Mouse (Mus musculus) MEL (cell line): ENCODE measurements around the gene Olfr618. TPM values are rescaled to one million over a fixed set of nuclear protein-coding genes. Genes with fewer than 3 reads are reported as not detected.

ENCODE experiments used
- DNase-seq: peaks from one replicate; pipeline ENCODE4 v3.0.0; 2011; ENCODE audit warnings: low read depth, low spot score
- H3K27ac ChIP-seq: 2 replicates; pipeline ENCODE4 v1.5.1; 2012; ENCODE audit warnings: low read depth, mild to moderate bottlenecking, control low read depth, low read length, moderate library complexity; ENCODE audit not compliant: control insufficient read depth
- H3K27me3 ChIP-seq, 2 experiments: fragments of 150-350 bp in 1 of 2; sonication (generic) in 1 of 2; 2 replicates each; pipeline ENCODE4 v1.6.1; 2012; ENCODE audit warnings: low read length in 2 of 2, mild to moderate bottlenecking in 2 of 2, improper control_type of control experiment in 1 of 2, moderate library complexity in 1 of 2; ENCODE audit not compliant: insufficient read depth in 2 of 2, control insufficient read depth in 1 of 2
- H3K36me3 ChIP-seq, 2 experiments: 2 replicates each; pipeline ENCODE4 v1.6.1; 2012 to 2014; ENCODE audit warnings: low read length in 2 of 2, improper control_type of control experiment in 1 of 2, inconsistent platforms in 1 of 2, mild to moderate bottlenecking in 1 of 2; ENCODE audit not compliant: insufficient read depth in 2 of 2, control insufficient read depth in 1 of 2
- H3K4me1 ChIP-seq, 2 experiments: fragments of 150-350 bp in 1 of 2; sonication (generic) in 1 of 2; 2 replicates each; pipeline ENCODE4 v1.6.1; 2012; ENCODE audit warnings: low read length in 2 of 2, improper control_type of control experiment in 1 of 2, mild to moderate bottlenecking in 1 of 2; ENCODE audit not compliant: insufficient read depth in 2 of 2, control insufficient read depth in 1 of 2
- H3K4me3 ChIP-seq, 2 experiments: fragments of 150-350 bp in 1 of 2; sonication (generic) in 1 of 2; 2 replicates each; pipeline ENCODE4 v1.5.1; 2012; ENCODE audit warnings: low read depth in 2 of 2, low read length in 2 of 2, mild to moderate bottlenecking in 2 of 2, moderate library complexity in 2 of 2, control low read depth in 1 of 2, improper control_type of control experiment in 1 of 2; ENCODE audit not compliant: control insufficient read depth in 1 of 2, insufficient read depth in 1 of 2
- H3K79me2 ChIP-seq: 2 replicates; pipeline ENCODE4 v1.6.1; 2012; ENCODE audit warnings: mild to moderate bottlenecking, low read length, moderate library complexity; ENCODE audit not compliant: control insufficient read depth, poor library complexity, insufficient read depth
- H3K9ac ChIP-seq: 2 replicates; pipeline ENCODE4 v1.6.1; 2012; ENCODE audit warnings: low read depth, mild to moderate bottlenecking, control low read depth, low read length, moderate library complexity; ENCODE audit not compliant: control insufficient read depth, poor library complexity, severe bottlenecking
- H3K9me3 ChIP-seq: fragments of 150-350 bp; sonication (generic); replicated peaks from 2 replicates; pipeline ENCODE4 v1.6.1; 2012; ENCODE audit warnings: mild to moderate bottlenecking, low read length, improper control_type of control experiment, moderate library complexity; ENCODE audit not compliant: insufficient read depth
- BHLHE40 ChIP-seq: IDR thresholded peaks from 2 replicates; pipeline ENCODE4 v1.6.1; 2012; ENCODE audit warnings: low read depth, mild to moderate bottlenecking, inconsistent platforms, low read length, improper control_type of control experiment, borderline replicate concordance
- CHD1 ChIP-seq: IDR thresholded peaks from 2 replicates; pipeline ENCODE4 v1.6.1; 2012; ENCODE audit warnings: low read depth, mild to moderate bottlenecking, inconsistent platforms, low read length, improper control_type of control experiment
- CHD2 ChIP-seq: IDR thresholded peaks from 2 replicates; pipeline ENCODE4 v1.6.1; 2011; ENCODE audit warnings: low read length, improper control_type of control experiment
- CTCF ChIP-seq, 3 experiments: IDR thresholded peaks in 2 of 3; conservative IDR thresholded peaks in 1 of 3; 2 replicates each; pipeline ENCODE4 v1.5.1; 2011 to 2012; ENCODE audit warnings: low read length in 3 of 3, low read depth in 2 of 3, mild to moderate bottlenecking in 2 of 3, improper control_type of control experiment in 1 of 3, inconsistent platforms in 1 of 3, mixed read lengths in 1 of 3, moderate library complexity in 1 of 3; ENCODE audit not compliant: control insufficient read depth in 1 of 3, insufficient read depth in 1 of 3, poor library complexity in 1 of 3, severe bottlenecking in 1 of 3
- ELF1 ChIP-seq: IDR thresholded peaks from 2 replicates; pipeline ENCODE4 v1.6.1; 2014; ENCODE audit warnings: low read depth, mild to moderate bottlenecking, inconsistent platforms, low read length, improper control_type of control experiment, moderate library complexity
- EP300 ChIP-seq, 2 experiments: IDR thresholded peaks; 2 replicates each; pipeline ENCODE4 v1.6.1; 2011; ENCODE audit warnings: improper control_type of control experiment in 2 of 2, low read length in 2 of 2, low read depth in 1 of 2, mild to moderate bottlenecking in 1 of 2
- GATA1 ChIP-seq: IDR thresholded peaks from 2 replicates; pipeline ENCODE4 v1.6.1; 2011; ENCODE audit warnings: low read depth, low read length, improper control_type of control experiment
- HCFC1 ChIP-seq: IDR thresholded peaks from 2 replicates; pipeline ENCODE4 v1.6.1; 2012; ENCODE audit warnings: low read depth, mild to moderate bottlenecking, inconsistent platforms, low read length, improper control_type of control experiment, moderate library complexity
- JUND ChIP-seq: IDR thresholded peaks from 2 replicates; pipeline ENCODE4 v1.6.1; 2011; ENCODE audit warnings: low read depth, mild to moderate bottlenecking, improper control_type of control experiment, low read length
- MAX ChIP-seq: IDR thresholded peaks from 2 replicates; pipeline ENCODE4 v1.6.1; 2011; ENCODE audit warnings: low read length, improper control_type of control experiment
- MAZ ChIP-seq: IDR thresholded peaks from 2 replicates; pipeline ENCODE4 v1.6.1; 2012; ENCODE audit warnings: low read depth, mild to moderate bottlenecking, inconsistent platforms, low read length, improper control_type of control experiment
- MYC ChIP-seq: IDR thresholded peaks from 2 replicates; pipeline ENCODE4 v1.6.1; 2011; ENCODE audit warnings: low read depth, mild to moderate bottlenecking, low read length, improper control_type of control experiment, moderate library complexity
- NELFE ChIP-seq: IDR thresholded peaks from 2 replicates; pipeline ENCODE4 v1.6.1; 2011; ENCODE audit warnings: low read depth, low read length, improper control_type of control experiment
- NRF1 ChIP-seq: IDR thresholded peaks from 2 replicates; pipeline ENCODE4 v1.6.1; 2014; ENCODE audit warnings: low read depth, mild to moderate bottlenecking, inconsistent platforms, low read length, improper control_type of control experiment, moderate library complexity; ENCODE audit not compliant: poor library complexity, insufficient read depth, severe bottlenecking
- POLR2AphosphoS5 ChIP-seq: IDR thresholded peaks from 2 replicates; pipeline ENCODE4 v1.6.1; 2012; ENCODE audit warnings: low read depth, borderline replicate concordance, mild to moderate bottlenecking, inconsistent platforms, low read length, moderate library complexity, mixed read lengths
- RAD21 ChIP-seq: IDR thresholded peaks from 2 replicates; pipeline ENCODE4 v1.6.1; 2011; ENCODE audit warnings: mild to moderate bottlenecking, low read depth, low read length, improper control_type of control experiment
- RCOR1 ChIP-seq: IDR thresholded peaks from 2 replicates; pipeline ENCODE4 v1.6.1; 2012; ENCODE audit warnings: low read depth, mild to moderate bottlenecking, inconsistent platforms, low read length, improper control_type of control experiment
- SIN3A ChIP-seq: IDR thresholded peaks from 2 replicates; pipeline ENCODE4 v1.6.1; 2012; ENCODE audit warnings: low read length, improper control_type of control experiment, inconsistent platforms
- TAL1 ChIP-seq: IDR thresholded peaks from 2 replicates; pipeline ENCODE4 v1.6.1; 2012; ENCODE audit warnings: mild to moderate bottlenecking, inconsistent platforms, low read length, moderate library complexity, mixed read lengths
- TBP ChIP-seq: IDR thresholded peaks from 2 replicates; pipeline ENCODE4 v1.8.0; 2011; ENCODE audit warnings: low read depth, low read length, improper control_type of control experiment
- TCF12 ChIP-seq: IDR thresholded peaks from 2 replicates; pipeline ENCODE4 v1.6.1; 2014; ENCODE audit warnings: low read depth, mild to moderate bottlenecking, inconsistent platforms, low read length, improper control_type of control experiment, moderate library complexity
- UBTF ChIP-seq: IDR thresholded peaks from 2 replicates; pipeline ENCODE4 v1.6.1; 2012; ENCODE audit warnings: low read depth, mild to moderate bottlenecking, inconsistent platforms, low read length, improper control_type of control experiment, moderate library complexity, borderline replicate concordance; ENCODE audit not compliant: insufficient read depth
- USF2 ChIP-seq, 2 experiments: IDR thresholded peaks; 2 replicates each; pipeline ENCODE4 v1.6.1; 2011 to 2012; ENCODE audit warnings: improper control_type of control experiment in 2 of 2, low read length in 2 of 2, borderline replicate concordance in 1 of 2, inconsistent platforms in 1 of 2, low read depth in 1 of 2, mild to moderate bottlenecking in 1 of 2; ENCODE audit not compliant: insufficient read depth in 1 of 2
- ZKSCAN1 ChIP-seq: IDR thresholded peaks from 2 replicates; pipeline ENCODE4 v1.6.1; 2012; ENCODE audit warnings: low read depth, mild to moderate bottlenecking, inconsistent platforms, low read length, improper control_type of control experiment, moderate library complexity
- ZNF384 ChIP-seq: IDR thresholded peaks from 2 replicates; pipeline ENCODE4 v1.6.1; 2012; ENCODE audit warnings: low read depth, mild to moderate bottlenecking, inconsistent platforms, low read length, improper control_type of control experiment
- polyA plus RNA-seq, 2 experiments: library from polyadenylated mRNA; stranded (reverse) in 1 of 2; unstranded in 1 of 2; fragments of >175 nt in 1 of 2; fragments of >200 nt in 1 of 2; gene quantifications; 2 replicates each; pipeline versions ENCODE4 v1.2.1 to v1.2.4; 2012; ENCODE audit warnings: low replicate concordance in 2 of 2, low read depth in 1 of 2; ENCODE audit not compliant: insufficient read length in 2 of 2, insufficient read depth in 1 of 2, missing spikeins in 1 of 2
- total RNA-seq: library from RNA; depleted of rRNA; stranded (reverse); fragments of 300-350 nt; gene quantifications from 2 replicates; pipeline ENCODE4 v1.2.3, GENCODE M21; 2012

Gene Olfr618
- total and polyA plus RNA-seq, 3 experiments = not detected

- Histone ChIP-seq H3K9ac (no peak within 1 kb of the TSS), H3K9me3 (no peaks in the 10 kb centered on the region), H3K27ac (no peak within 1 kb of the TSS), H3K79me2 (no peaks in the 10 kb centered on the region), H3K36me3 (no peaks in the 10 kb centered on the region), H3K4me3 (no peak within 1 kb of the TSS), H3K4me1 (no peaks in the 10 kb centered on the region), H3K27me3 (no peaks in the 10 kb centered on the region)
- no peak for DNase-seq
- no peak for TF ChIP-seq TBP
- no peak for TF ChIP-seq ELF1
- TF ChIP-seq NELFE = no peak
- no peak for TF ChIP-seq MAZ
- no peak for TF ChIP-seq USF2 (IDR thresholded peaks at IDR 0.05; ENCODE audit: borderline replicate concordance in 1 of 2, insufficient read depth in 1 of 2, low read depth in 1 of 2, low read length in 2 of 2)
- TF ChIP-seq TAL1 = no peak
- TF ChIP-seq UBTF = no peak
- TF ChIP-seq HCFC1 = no peak
- TF ChIP-seq MYC = no peak
- no peak for TF ChIP-seq JUND
- TF ChIP-seq CTCF (IDR thresholded peaks at IDR 0.05 in 2 of 3, conservative IDR thresholded peaks at IDR 0.05 in 1 of 3; ENCODE audit: control insufficient read depth in 1 of 3, insufficient read depth in 1 of 3, low read depth in 2 of 3, low read length in 3 of 3, poor library complexity in 1 of 3, severe bottlenecking in 1 of 3) = no peak
- no peak for TF ChIP-seq CHD1
- TF ChIP-seq RCOR1 = no peak
Observed at GRCm38 (mm10) chr7:103547774-103548173, 42.1 kb upstream of the Olfr618 start, which contains the start of gene Olfr613. TSS of gene Olfr613 (plus strand) at chr7:103548074.

- H3K79me2 ChIP-seq = no peaks in the 10 kb centered on the region
- no peak for DNase-seq
- H3K4me1 ChIP-seq = no peaks in the 10 kb centered on the region
- no peaks in the 10 kb centered on the region for H3K9me3 ChIP-seq
- H3K27ac ChIP-seq = no peak within 1 kb of the TSS
- no peak within 1 kb of the TSS for H3K4me3 ChIP-seq
- no peaks in the 10 kb centered on the region for H3K36me3 ChIP-seq
- no peaks in the 10 kb centered on the region for H3K27me3 ChIP-seq
- H3K9ac ChIP-seq = no peak within 1 kb of the TSS
- no peak for TF ChIP-seq TCF12
- TF ChIP-seq CHD1 = no peak
- TF ChIP-seq TAL1 = no peak
- no peak for TF ChIP-seq NRF1
- TF ChIP-seq BHLHE40 = no peak
- TF ChIP-seq MAX = no peak
- no peak for TF ChIP-seq RAD21
- no peak for TF ChIP-seq ZNF384
- no peak for TF ChIP-seq POLR2AphosphoS5
- TF ChIP-seq USF2 (IDR thresholded peaks at IDR 0.05; ENCODE audit: borderline replicate concordance in 1 of 2, insufficient read depth in 1 of 2, low read depth in 1 of 2, low read length in 2 of 2) = no peak
- no peak for TF ChIP-seq JUND
- TF ChIP-seq CHD2 = no peak
- no peak for TF ChIP-seq GATA1
- no peak for TF ChIP-seq ZKSCAN1
- TF ChIP-seq SIN3A = no peak
- no peak for TF ChIP-seq MAZ
- TF ChIP-seq EP300 (IDR thresholded peaks at IDR 0.05; ENCODE audit: low read depth in 1 of 2, low read length in 2 of 2) = no peak
Observed at GRCm38 (mm10) chr7:103555779-103556178, 34.1 kb upstream of the Olfr618 start, which contains the start of gene Olfr615. TSS of gene Olfr615 (plus strand) at chr7:103556079.
